Mouse (Mus musculus) gastrocnemius, postnatal 14 days (tissue): ENCODE results near the gene Fastkd3. TPM values are rescaled to one million over a fixed set of nuclear protein-coding genes. Genes with fewer than 3 reads are reported as not detected.
"Not testable (repeated sequence)": the region's sequence is repeated elsewhere in the genome, so short reads cannot be mapped to it uniquely, and the experiment has no call there.

Experiments used
- DNase-seq: peaks from one replicate; pipeline ENCODE4 v3.0.0; 2021; ENCODE audit warnings: mixed read lengths
- intact Hi-C: fragments of 180-260 bp; cut with DNase I; formaldehyde crosslinking; loops from one replicate; pipeline ENCODE4 v1.15.1; 2025; ENCODE audit warnings: low total_unique reads
- long read RNA-seq, 2 experiments: library from polyadenylated mRNA; stranded (forward); transcript quantifications; one replicate each; pipeline ENCODE4 v2.0.0; 2021
- total RNA-seq, 2 experiments: library from RNA; stranded (reverse); gene quantifications; 2 replicates each; pipeline ENCODE4 v1.2.3; 2021

Fastkd3 gene
- total RNA-seq, result 1 to 10 TPM; 6.4 to 7.0 TPM
- long read RNA-seq, experiment 1, transcript Fastkd3-201 (7 exons, 2,421 nt), result major isoform, 7 of 12 reads
- long read RNA-seq, experiment 1, partial matches to known transcripts, result 0 of 12 reads
- long read RNA-seq, experiment 1, other reads (novel, unspliced or antisense), result 4 of 12 reads
- long read RNA-seq, experiment 2, transcript Fastkd3-201 (7 exons, 2,421 nt), result major isoform, 10 of 14 reads
- long read RNA-seq, experiment 2, partial matches to known transcripts, result 1 of 14 reads
- long read RNA-seq, experiment 2, other reads (novel, unspliced or antisense), result 2 of 14 reads

GRCm38 (mm10) chr13:68581747-68582516 lies at the start of gene Fastkd3, which contains the start of gene Mtrr:
Gene Fastkd3 (plus strand): TSS chr13:68582234.
Gene Mtrr (minus strand): TSS chr13:68582149.
- intact Hi-C loops, result no loop called here
- DNase-seq, result peak; percentile 98

DNA sequence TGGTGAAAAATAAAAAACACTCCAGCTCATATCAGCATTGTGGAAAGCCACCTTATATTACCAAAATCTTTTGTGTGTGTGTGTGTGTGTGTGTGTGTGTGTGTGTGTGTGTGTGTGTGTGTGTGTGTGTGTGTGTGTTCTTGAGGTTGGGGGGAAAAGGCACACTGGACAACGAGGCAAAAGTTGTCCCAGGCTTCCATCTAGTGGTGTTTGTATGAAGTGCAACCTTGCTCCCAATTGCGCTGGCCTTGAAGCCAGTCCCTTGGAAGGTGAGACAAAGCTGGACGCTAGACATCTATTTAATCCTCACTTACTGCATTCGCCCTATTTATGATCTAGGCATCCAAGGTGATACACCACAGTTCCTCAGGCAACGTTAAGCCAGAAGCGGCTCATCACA lies 28.6 kb upstream of the Fastkd3 start:
- DNase-seq, intact Hi-C loops: not testable (repeated sequence)

- intact Hi-C loops, result no loop called here
- DNase-seq, result no peak
Observed at GRCm38 (mm10) chr13:68568110-68568509, 13.9 kb upstream of the Fastkd3 start.

DNA sequence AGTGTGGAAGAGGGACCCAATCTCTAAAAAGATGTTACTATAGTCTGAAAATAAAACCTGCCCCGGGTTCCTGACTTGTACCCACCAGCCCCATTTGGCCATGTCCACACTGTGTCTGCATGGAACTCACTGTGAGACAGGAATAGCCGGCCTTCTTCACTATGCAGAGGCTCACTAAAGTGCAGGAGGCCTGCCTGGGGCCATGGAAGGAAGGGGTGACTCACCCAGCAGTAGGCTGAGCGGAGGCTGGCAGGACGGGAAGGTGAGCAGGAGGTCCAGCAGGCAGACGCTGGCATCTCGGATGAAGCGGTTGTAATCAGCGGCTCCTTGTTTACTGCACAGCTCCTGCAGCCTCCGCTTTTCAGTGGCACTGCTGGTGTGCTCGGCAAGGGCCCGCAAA lies 13.5 kb upstream of the Fastkd3 start:
- intact Hi-C loops, result no loop called here
- DNase-seq, result no peak

GRCm38 (mm10) chr13:68569589-68570336 lies 12.3 kb upstream of the Fastkd3 start:
- intact Hi-C loops, result no loop called here
- no peak for DNase-seq

DNA sequence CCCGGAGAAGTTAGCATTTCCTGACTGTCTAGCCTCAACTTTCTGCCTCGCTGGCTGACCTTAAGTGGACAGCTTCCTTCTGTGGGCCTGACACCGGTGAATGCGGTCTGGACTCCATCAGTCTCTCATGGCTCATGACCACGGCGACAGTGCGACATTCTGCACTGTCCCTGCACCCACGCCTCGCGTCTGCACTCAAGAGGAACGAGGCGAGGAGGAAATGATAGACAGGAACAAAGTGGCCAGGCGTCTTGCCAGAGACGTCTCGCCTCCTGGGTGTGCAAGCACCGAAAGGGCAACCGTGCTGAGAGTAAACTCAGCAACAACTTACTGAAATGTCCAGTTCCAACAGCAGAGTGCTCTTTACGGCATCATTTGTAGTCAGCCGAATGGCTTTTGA lies 9.8 kb upstream of the Fastkd3 start:
- no peak for DNase-seq
- intact Hi-C loops, result no loop called here

DNA sequence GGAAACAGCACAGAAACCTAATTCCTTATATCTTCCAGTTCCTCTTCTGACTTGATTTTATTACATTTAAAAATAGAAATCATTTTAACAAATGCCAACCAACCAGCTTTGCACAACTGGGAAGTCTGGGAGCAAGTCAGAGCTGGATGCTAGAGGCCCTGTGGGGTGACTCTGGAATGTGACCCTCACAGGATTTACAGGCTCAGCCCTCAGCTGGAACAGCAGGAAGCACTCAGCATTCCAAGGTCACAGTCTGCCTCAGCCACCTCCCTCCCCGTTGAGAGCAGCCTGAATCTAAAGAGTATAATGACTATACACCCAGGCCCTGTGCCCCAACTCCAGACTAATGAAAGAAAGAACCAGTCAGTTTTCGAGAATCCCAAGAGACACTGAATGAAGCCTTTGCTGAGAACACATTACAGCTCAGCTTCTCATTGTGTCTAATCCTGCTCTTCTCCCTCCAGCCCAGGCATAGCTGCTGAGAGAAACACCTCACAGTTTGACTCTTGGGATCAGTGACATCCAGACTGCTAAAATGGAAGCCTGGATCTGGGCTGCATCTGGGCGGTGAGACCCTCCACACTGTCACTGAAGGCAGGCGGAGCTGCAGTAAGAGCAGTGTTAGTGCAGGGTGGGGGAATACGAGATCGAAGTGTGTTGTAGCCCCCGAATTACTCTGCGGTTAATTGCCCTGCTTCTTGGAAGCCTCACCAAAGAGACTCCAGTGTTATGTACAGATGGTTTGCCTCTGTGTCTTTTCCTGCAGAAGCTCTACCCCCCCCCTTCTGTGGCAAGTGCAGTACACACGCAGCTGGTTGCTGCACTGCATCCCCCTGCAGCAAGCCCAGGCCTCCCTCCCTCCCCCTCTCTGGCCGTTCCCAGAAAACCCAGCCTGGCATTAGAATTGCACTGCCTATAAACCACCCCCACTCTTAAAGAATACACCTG lies 8.8 kb upstream of the Fastkd3 start:
- intact Hi-C loops, result no loop called here
- DNase-seq, result no peak

- DNase-seq, result no peak
- intact Hi-C loops, result no loop called here
Observed at GRCm38 (mm10) chr13:68574398-68574797, 7.6 kb upstream of the Fastkd3 start.

DNA sequence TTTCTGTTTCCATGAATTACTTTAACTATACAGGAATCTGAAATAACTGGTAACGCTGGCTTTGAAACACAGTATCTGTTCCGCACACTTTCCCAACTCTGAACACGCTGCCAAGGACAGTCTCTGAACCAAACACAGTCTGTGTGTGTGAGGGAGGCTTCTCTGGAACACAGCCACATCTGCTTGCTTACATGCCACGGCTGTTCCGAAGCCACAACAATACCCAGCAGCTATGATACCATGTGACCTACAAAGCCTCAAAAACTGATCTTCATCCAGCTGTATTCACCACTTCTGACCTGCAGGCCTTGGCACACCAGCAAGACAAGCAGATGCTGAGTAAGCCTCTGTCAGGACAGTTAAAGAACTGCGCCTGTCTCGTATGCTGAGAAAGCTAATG lies 4.1 kb upstream of the Fastkd3 start:
- intact Hi-C loops, result no loop called here
- DNase-seq, result no peak

DNA sequence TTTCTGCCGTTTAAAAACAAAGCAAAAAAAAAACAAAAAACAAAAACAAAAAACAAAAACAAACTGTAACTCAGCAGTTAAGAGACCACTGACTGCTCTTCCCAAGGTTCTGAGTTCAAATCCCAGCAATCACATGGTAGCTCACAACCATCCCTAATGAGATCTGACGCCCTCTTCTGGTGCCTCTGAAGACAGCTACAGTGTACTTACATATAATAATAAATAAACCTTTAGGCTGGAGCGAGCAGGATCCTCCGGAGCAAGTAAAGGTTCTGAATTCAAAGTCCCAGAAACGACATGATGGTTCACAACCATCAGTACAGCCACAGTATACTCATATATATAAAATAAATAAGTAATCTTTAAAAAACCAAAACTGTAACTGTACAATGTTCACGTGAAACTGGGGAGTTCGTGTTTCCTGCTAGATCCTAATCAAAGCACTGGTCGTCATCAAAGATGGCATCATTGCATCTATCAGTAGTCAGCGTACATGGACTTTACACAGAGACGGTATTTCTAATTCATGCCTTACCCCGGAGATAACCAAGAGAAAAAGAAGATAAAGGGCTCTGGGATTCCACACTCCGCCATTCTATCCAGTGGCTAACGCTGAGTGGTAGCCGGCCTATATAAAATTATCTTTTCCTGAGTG lies 821 bp upstream of the Fastkd3 start:
- no peak for DNase-seq
- intact Hi-C loops, result no loop called here

GRCm38 (mm10) chr13:68582517-68582780 lies 415 bp downstream of the Fastkd3 start:
- DNase-seq, result no peak
- intact Hi-C loops, result no loop called here

DNA sequence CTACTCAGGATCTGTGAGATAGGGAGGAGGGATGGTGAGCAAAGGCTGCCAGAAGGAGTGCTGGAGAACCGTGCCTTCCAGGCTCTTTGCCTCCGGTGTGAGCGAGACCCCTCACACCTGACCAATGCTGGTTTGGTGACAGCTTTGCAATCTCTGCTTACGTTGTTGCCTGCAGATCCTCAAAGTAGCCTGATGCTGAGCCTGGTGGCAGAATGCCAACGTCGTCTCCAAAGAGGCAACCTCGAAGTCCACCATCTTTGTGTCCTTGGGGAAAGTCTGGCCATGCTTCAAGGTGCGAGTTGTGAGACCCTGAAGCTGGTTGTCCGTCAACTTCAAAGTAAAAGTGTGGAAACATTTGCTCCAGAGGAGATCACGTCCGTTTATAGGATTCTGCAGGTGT lies 1.9 kb downstream of the Fastkd3 start:
- intact Hi-C loops, result no loop called here
- DNase-seq, result no peak

DNA sequence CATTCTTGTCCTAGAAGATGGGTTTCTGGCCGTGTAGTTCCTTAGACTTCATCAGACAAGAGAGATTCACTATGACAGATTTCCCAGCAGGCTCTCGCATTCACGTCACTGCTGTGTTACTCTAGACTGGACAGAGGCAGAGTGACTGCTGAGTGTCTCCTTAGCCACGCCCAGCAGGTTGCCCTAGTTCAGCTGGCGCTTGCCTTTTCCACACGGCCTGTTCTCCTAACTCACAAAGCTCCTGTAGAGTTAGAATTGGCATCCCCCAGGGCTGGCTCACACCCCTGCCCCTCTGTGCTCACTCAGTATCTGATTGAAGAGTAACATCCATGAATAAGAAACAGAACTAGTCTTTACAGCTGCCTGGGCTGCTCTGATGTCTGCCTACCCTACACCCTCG lies 3.4 kb downstream of the Fastkd3 start:
- intact Hi-C loops, result no loop called here
- no peak for DNase-seq

GRCm38 (mm10) chr13:68588352-68588751 lies 6.3 kb downstream of the Fastkd3 start:
- intact Hi-C loops, result no loop called here

DNA sequence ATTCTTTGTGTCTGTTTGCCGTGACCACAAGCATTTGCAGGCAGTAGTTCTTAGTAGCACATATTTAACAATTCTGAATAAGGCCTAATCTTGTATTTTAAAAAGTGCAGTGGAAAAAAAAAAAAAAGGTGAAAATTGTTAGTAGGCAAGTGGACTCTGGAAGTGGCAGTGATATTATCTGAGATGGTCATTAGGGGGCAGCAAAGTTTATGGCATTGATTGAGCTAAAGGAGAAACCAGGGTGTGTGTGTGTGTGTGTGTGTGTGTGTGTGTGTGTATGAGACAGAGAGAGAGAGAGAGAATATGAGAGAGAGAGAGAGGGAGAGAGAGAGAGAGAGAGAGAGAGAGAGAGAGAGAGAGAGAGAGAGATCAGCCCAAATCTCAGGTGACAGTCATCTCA lies 11.8 kb downstream of the Fastkd3 start:
- DNase-seq, result no peak
- intact Hi-C loops, result loop anchor here (10.0 kb wide), 1 partner anchor 881 kb away; no protein-coding TSS in a partner anchor

More at GRCm38 (mm10) chr13:68588352-68588751, 6.3 kb downstream of the Fastkd3 start:
- DNase-seq, result no peak

GRCm38 (mm10) chr13:68597199-68597598 lies 15.2 kb downstream of the Fastkd3 start, which contains the start of gene 1700001L19Rik:
Gene 1700001L19Rik (plus strand): TSS chr13:68597421.
- intact Hi-C loops, result loop anchor here (10.0 kb wide), 1 partner anchor 878 kb away; no protein-coding TSS in a partner anchor
- DNase-seq, result no peak

GRCm38 (mm10) chr13:68597667-68598066 lies 15.6 kb downstream of the Fastkd3 start:
- DNase-seq, result no peak
- intact Hi-C loops, result loop anchor here (10.0 kb wide), 1 partner anchor 877 kb away; no protein-coding TSS in a partner anchor

- no peak for DNase-seq
- intact Hi-C loops, result loop anchor here (10.0 kb wide), 1 partner anchor 876 kb away; no protein-coding TSS in a partner anchor
Observed at GRCm38 (mm10) chr13:68598953-68599352, 16.9 kb downstream of the Fastkd3 start.
